Mouse (Mus musculus): ENCODE results near the gene Tor2a.

DNA sequence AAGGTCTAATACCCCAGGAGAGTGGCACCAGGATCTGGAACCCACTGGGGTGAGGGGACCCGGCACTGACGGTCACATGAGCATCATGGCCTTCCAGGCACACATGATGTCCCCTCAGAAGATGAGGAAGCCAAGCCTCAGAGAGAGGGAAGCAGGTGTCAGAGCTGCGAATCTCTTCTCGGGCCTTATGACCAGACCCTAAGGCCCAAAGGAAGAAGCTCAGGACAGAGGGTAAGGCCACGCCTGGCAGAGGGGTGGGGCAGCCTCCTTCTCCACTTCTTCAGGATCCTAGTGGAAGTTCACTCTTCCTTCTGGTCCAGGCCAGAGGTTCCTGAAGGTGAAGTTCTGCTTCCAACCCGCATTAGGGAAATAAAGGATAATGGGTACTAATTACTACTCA is 24.3 kb upstream of the Tor2a start:
- TF ChIP-seq POLR2A (IDR thresholded peaks at IDR 0.05; ENCODE audit: low read depth, low read length): no peak
- no peak for TF ChIP-seq CTCF (IDR thresholded peaks at IDR 0.05; ENCODE audit: extremely low read depth, insufficient read length, insufficient replicate concordance, low read depth, low read length)
